Mouse (Mus musculus): ENCODE results near the gene Gm17606. TPM values are rescaled to one million over a fixed set of nuclear protein-coding genes. Genes with fewer than 3 reads are reported as not detected.
"Not testable (repeated sequence)": the region's sequence is repeated elsewhere in the genome, so short reads cannot be mapped to it uniquely, and the experiment has no call there.

Gene Gm17606
- not detected for total RNA-seq (2021)
- long read RNA-seq, experiment 1: 0 reads
- long read RNA-seq, experiment 2: 0 reads

DNA sequence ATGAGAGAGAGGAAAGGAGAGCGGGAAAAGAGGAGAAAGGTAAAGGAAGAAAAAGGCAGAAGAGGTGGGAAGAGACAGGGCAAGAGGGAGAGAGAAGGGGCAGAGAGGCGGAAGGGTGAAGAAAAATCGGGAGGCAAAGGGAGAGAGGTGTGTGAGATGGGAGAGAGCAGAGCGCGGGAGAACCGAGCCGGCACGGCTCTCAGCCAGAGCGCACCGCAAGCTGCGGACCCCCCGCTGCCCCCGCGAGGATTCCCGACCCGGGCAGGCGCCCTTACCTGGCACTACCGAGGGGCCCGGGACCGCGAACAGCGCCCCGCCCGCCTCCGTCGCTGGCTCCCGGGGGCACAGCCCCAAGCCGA is at the start of gene Gm17606:
Gene Gm17606 (plus strand): TSS at position 7 of the 359 bp plus-strand sequence.
- intact Hi-C loops (cut with DNase I): loop anchor here (1.0 kb wide), 1 partner anchor 72 kb away; no protein-coding TSS in a partner anchor

GRCm38 (mm10) chr14:54591056-54591455 is 49.7 kb upstream of the Gm17606 start:
- intact Hi-C loops (cut with DNase I): no loop called here
- no peak for DNase-seq

More for the DNA sequence above, at the start of gene Gm17606:
- DNase-seq: no peak

DNA sequence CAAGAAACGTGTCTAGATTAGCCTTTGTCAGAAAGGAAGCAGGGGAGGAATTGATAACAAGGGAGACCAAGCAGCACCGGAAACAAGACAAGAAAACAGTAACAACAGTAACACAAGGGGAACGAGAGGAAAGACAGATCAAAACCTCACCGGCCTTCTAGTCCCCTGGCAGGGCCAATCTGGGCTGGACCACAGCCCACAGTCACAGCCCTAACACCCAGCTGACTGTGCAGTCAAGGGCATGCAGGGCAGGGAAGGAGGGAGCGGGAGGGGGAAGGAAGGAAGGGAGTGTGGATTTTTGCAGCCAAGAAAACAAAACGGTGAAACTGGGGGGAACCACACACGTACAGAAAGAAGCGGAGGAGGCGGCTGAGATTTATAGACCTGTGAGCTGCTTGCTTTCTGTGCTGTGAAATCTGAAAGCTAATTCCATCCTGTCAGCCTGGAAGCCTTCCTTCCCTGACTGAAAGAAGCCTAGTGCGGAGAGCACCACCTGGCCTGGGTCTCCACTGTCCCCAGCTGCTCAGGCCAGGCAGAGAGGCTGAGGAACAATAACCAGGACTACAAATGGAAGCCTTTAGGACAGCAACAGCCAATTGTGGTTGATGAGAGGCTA is 48.3 kb upstream of the Gm17606 start:
- no peak for DNase-seq
- intact Hi-C loops (cut with DNase I): no loop called here

DNA sequence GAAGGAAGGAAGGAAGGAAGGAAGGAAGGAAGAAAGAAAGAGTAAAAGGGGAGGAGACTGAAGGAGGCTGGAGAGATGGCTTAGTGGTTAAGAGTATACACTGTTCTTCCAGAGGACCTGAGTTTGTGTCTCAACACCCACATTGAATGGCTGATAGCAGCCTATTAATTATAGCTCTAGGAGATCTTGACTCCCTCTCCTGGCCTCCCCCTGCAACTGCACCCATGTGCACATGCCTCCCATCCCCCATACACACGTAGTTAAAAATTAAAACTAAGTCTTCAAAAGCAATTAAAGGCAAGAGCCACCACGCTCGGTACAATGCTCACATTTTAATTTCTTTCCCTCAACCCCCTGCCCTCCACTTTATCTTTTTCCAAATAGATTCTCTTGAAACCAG is 46.7 kb upstream of the Gm17606 start:
- intact Hi-C loops (cut with DNase I): no loop called here
- no peak for DNase-seq

GRCm38 (mm10) chr14:54594631-54595414 is 45.9 kb upstream of the Gm17606 start:
- DNase-seq: no peak
- intact Hi-C loops (cut with DNase I): no loop called here

GRCm38 (mm10) chr14:54597084-54597483 is 43.7 kb upstream of the Gm17606 start:
- no peak for DNase-seq
- intact Hi-C loops (cut with DNase I): no loop called here

GRCm38 (mm10) chr14:54601601-54602000 is 39.2 kb upstream of the Gm17606 start:
- intact Hi-C loops (cut with DNase I): no loop called here
- DNase-seq: no peak

GRCm38 (mm10) chr14:54602613-54603012 is 38.1 kb upstream of the Gm17606 start:
- intact Hi-C loops (cut with DNase I): no loop called here
- DNase-seq: no peak

DNA sequence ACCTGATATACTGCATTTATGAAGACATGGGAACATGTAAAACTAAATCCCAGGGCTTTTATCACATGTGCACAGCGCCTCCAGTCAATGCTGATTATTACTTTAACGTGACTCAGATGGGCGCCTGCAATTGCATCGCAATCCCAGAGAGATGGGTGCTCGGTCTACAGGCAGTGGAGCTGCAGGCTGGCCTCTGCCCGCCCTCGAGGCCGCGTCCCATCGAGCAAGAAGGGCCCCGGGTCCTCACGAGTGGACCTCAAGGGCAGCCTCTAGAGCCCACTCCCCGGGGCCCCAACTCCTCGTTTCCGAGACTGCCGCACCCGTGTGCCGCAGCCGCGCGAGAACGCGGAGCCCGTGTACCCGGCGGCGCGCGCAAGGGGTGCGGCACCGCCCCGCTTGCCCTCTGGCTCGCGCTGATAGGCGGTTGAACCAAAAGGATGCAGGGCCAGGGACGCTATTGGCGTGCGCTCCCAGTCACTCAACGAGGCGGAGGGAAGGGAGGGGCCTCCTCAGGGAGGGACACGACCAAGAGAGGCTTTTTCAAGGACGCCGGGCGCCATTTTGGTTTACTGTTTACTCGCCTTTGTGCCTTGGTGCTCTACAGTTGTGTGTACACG is 37.6 kb upstream of the Gm17606 start:
- intact Hi-C loops (cut with DNase I): no loop called here
- peak; percentile 89 to 95 for DNase-seq

- DNase-seq: no peak
- intact Hi-C loops (cut with DNase I): no loop called here
These were observed 37.1 kb upstream of the Gm17606 start for GRCm38 (mm10) chr14:54603686-54604085.

DNA sequence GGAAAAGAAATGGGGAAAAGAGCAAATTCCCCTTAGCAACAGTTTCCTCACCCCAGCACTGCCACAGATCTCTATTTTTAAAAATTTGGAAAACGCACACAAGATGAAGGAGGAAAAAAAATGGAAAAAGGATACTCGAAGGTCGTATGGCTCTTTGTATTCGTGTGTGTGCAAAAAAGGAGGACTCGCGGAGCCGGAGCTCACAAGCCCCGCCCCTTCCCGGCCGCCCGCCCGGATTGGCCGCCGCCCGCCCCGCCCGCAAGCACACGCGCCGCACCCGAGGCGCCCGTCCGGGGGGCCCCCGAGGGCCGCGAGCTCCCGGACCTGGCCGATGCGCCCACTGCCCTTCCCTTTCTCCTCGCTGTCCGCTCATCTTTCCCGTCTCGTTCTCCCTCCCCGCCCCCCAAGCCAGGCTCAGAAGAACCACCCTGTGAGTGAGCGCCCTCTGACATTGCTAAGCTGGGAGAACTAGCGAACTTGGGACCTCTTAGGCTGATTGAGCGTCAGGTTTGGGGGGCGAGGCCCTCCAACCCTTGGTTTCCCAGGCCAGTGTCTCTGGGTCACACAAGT is 34.9 kb upstream of the Gm17606 start, which contains the start of gene 4931414P19Rik:
Gene 4931414P19Rik (minus strand): TSS at position 242 of the 570 bp plus-strand sequence.
- DNase-seq: peak; percentile 66 to 74
- intact Hi-C loops (cut with DNase I): no loop called here

DNA sequence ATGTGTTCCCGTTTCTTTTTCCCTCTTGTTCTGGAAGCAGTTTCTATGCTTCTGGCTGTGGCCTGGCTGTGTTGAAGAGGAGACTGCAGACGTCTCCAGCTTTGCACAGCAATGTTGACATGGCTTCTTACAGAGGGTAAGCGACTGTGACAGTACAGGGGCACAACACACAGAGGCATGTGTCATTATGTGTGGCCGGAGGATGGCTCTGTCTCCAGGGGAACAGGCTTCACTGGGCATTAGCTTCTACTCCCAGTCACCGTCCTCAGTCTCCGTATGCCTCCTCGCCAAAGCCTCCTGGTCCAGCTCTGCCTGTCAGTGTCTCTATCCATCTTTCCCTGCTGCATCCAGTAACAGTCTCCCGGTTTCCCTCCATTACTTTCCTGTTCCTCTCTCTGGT is 33.5 kb upstream of the Gm17606 start:
- DNase-seq: no peak
- intact Hi-C loops (cut with DNase I): loop anchor here (1.0 kb wide), 1 partner anchor 10 kb away; no protein-coding TSS in a partner anchor

DNA sequence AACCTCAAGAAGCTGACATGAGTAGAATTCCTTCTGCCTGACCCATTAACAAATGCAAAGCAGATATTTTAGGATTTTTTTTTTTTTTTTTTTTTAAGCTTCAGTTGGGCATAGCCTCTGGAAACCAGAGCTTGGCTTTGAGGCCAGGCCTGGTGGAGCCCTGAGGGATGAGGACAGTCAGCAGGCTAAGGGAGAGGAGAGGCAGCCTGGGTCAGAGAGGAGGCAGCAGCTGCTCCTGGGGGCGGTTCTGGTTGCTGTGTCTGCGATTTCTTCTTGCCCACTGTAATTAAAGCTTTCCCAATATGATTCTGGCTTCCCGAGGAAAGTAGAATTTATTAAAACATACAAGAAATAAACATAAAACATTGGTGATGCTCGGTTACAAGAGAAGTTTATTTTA is 31.5 kb upstream of the Gm17606 start:
- intact Hi-C loops (cut with DNase I): no loop called here
- DNase-seq: no peak

DNA sequence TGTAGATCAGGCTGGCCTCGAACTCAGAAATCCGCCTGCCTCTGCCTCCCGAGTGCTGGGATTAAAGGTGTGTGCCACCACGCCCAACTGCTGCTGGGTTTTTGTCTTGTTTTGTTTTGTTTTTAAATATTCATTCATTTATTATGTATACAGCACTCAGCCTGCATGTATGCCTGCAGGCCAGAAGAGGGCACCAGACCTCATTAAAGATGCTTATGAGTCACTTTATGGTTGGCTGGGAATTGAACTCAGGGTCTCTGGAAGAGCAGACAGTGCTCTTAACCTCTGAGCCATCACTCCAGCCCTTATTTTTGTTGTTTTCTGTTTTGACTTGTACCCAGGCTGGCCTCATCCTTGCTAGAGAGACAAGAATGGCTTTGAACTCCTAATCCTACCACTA is 30.8 kb upstream of the Gm17606 start:
- no peak for DNase-seq
- intact Hi-C loops (cut with DNase I): loop anchor here (5.0 kb wide), 1 partner anchor 37 kb away; no protein-coding TSS in a partner anchor

GRCm38 (mm10) chr14:54610648-54611047 is 30.1 kb upstream of the Gm17606 start:
- intact Hi-C loops (cut with DNase I): loop anchor here (5.0 kb wide), 1 partner anchor 37 kb away; no protein-coding TSS in a partner anchor
- DNase-seq: no peak

DNA sequence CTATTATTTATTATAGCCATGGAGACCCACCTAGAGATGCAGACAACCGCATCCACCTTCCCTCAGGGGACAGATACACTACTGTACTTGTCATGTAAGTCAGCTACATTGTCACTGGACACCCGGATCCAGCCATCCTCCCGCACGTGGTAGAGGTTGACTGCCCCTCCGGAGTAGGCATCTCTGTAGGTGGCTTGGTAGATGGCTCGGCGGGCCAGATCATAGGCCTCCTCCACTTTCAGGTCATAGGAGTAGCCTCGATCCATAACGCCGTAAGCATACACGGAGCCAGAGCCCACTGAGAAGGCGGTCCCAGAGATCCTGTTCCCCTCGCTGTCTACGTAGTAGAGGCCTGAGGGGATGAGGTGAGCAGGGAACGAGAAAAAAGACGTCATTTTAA is 26.6 kb upstream of the Gm17606 start:
- intact Hi-C loops (cut with DNase I): loop anchor here (5.0 kb wide), 1 partner anchor 33 kb away; no protein-coding TSS in a partner anchor
- not testable (repeated sequence) for DNase-seq

- intact Hi-C loops (cut with DNase I): no loop called here
- DNase-seq: no peak
These were observed 24.4 kb upstream of the Gm17606 start for GRCm38 (mm10) chr14:54616226-54616825.

- DNase-seq: no peak
- intact Hi-C loops (cut with DNase I): loop anchor here (1.0 kb wide), 1 partner anchor 10 kb away; no protein-coding TSS in a partner anchor
These were observed 23.4 kb upstream of the Gm17606 start for GRCm38 (mm10) chr14:54617152-54617896.

GRCm38 (mm10) chr14:54617897-54618365 is 22.8 kb upstream of the Gm17606 start, which contains the start of gene Psmb5:
TSS of gene Psmb5 (minus strand) at chr14:54618022.
- intact Hi-C loops (cut with DNase I): loop anchor here (1.0 kb wide), 1 partner anchor 11 kb away; no protein-coding TSS in a partner anchor
- DNase-seq: peak; percentile 79 to 85

All from gastrocnemius, postnatal 36 days (tissue).